Mouse (Mus musculus) stomach, embryonic 15.5 days (tissue): ENCODE measurements around the gene Rpl18. TPM values are rescaled to one million over a fixed set of nuclear protein-coding genes. Genes with fewer than 3 reads are reported as not detected.

Source experiments
- ATAC-seq: fragments of 200-750 bp; cut with Nextera tagmentation; 2 replicates; pipeline ENCODE4 v1.8.0; 2017; ENCODE audit warnings: low read depth, moderate number of reproducible peaks, moderate TSS enrichment; ENCODE audit not compliant: insufficient read depth, low FRiP score
- H3K27ac ChIP-seq: fragments of 300-500 bp; sonication (generic); 2 replicates; pipeline ENCODE4 v1.5.1; 2015; ENCODE audit warnings: mild to moderate bottlenecking, inconsistent platforms
- H3K27me3 ChIP-seq: fragments of 300-500 bp; sonication (generic); replicated peaks from 2 replicates; pipeline ENCODE4 v1.6.1; 2015; ENCODE audit warnings: inconsistent platforms
- H3K36me3 ChIP-seq: fragments of 300-500 bp; sonication (generic); 2 replicates; pipeline ENCODE4 v1.6.1; 2015; ENCODE audit warnings: inconsistent platforms
- H3K4me1 ChIP-seq: fragments of 300-500 bp; sonication (generic); 2 replicates; pipeline ENCODE4 v1.6.1; 2015; ENCODE audit warnings: inconsistent platforms
- H3K4me2 ChIP-seq: fragments of 300-500 bp; sonication (generic); 2 replicates; pipeline ENCODE4 v1.6.1; 2015; ENCODE audit warnings: mild to moderate bottlenecking, inconsistent platforms
- H3K4me3 ChIP-seq: fragments of 300-500 bp; sonication (generic); replicated peaks from 2 replicates; pipeline ENCODE4 v1.5.1; 2015; ENCODE audit warnings: inconsistent platforms
- H3K9ac ChIP-seq: fragments of 300-500 bp; sonication (generic); 2 replicates; pipeline ENCODE4 v1.6.1; 2015; ENCODE audit warnings: inconsistent platforms
- H3K9me3 ChIP-seq: fragments of 300-500 bp; sonication (generic); 2 replicates; pipeline ENCODE4 v1.6.1; 2016; ENCODE audit warnings: inconsistent platforms
- WGBS: fragments of 180-500 bp; shearing (Covaris S2); methylation state at CpG from one replicate; pipeline ENCODE4 v1.1.7; 2015; 5-methylcytosine and 5-hydroxymethylcytosine counted together
- polyA plus RNA-seq: library from polyadenylated mRNA; unstranded; fragments of >200 nt; fragmentation: Nextera tagmentation; extraction: Ambion mirVana; gene quantifications from 2 replicates; pipeline ENCODE4 v1.2.1, GENCODE M21; 2015

Gene Rpl18
- polyA plus RNA-seq, 1 experiment from 2014 or later, result 954 TPM

DNA sequence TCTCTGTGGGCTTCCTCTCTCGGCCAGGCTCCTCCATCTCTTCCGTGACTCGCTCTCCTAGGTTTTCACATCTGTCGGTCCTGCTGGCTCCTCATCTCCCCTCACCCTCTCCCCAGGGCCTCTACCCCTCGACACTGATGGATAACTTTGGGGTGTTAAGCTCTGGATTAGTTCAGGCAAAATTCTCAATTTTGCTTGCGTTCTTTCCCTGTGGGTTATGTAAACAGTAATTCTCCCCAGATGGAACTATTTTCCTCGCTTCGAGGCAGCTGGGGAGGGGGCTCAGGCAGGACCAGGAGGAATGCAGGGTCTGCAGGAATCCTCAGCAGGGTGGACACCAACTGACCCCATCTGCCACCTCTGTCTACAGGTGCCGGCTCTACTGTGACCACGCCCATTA lies 29.4 kb upstream of the Rpl18 start:
- WGBS, result 30% methylated on average over 10 of the region's 10 CpGs
- ATAC-seq, result no peak
- no peak overlapping the region for H3K27ac ChIP-seq

DNA sequence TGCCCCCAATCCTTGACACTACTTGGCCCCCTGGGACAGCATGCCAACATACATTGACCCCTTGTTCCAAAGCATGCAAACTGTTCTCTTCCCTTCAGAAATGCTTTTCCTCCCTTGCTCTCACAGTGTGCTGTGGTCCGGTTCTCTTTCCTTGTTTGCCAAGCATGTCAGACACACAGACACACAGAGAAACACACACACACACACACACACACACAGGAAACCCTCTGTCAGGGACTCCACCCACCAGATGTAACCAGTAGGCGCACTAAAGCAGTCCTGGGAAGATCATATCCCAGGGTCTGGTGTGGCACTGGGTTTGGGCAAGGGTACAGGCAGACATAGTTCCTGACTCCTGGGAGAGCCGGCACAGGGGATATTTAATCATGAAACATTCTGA lies 28.4 kb upstream of the Rpl18 start:
- no peak overlapping the region for H3K27ac ChIP-seq
- no peak overlapping the region for H3K4me2 ChIP-seq
- H3K27me3 ChIP-seq, result no peaks in the 10 kb centered on the region
- no peak overlapping the region for H3K9ac ChIP-seq
- WGBS, result 64% methylated on average over 3 of the region's 3 CpGs
- no peak overlapping the region for H3K4me3 ChIP-seq
- H3K4me1 ChIP-seq, result peaks cover 29% of the 10 kb centered on the region
- no peaks in the 10 kb centered on the region for H3K36me3 ChIP-seq
- no peaks in the 10 kb centered on the region for H3K9me3 ChIP-seq
- ATAC-seq, result no peak

More for the DNA sequence above, 29.4 kb upstream of the Rpl18 start:
- Histone ChIP-seq H3K4me3 (no peak overlapping the region), H3K9me3 (no peaks in the 10 kb centered on the region), H3K36me3 (no peaks in the 10 kb centered on the region), H3K4me1 (peaks cover 31% of the 10 kb centered on the region), H3K27me3 (no peaks in the 10 kb centered on the region), H3K4me2 (peak overlapping the region; percentile 14; the same call in 1 of the 2 replicates), H3K9ac (no peak overlapping the region)

DNA sequence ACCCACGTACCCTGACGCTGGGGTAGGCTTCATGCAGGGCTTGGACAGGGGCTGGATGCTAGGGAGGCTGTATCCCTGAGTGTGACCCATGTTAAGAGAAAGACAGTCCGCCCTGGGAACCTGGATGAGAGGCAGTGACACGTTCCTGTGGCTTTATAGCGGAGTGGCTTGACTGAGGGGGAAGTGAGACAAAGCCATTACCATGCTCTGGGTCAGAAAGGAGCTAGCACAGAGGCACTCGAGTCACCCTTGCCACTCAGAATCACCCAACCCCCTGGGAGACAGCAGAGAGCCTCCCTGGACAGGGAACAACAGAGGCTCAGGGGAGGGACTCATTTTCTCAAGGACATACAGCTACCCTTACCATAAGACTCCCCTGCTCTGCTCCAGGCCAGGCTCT lies 26.2 kb upstream of the Rpl18 start:
- H3K36me3 ChIP-seq, result no peaks in the 10 kb centered on the region
- no peak overlapping the region for H3K4me3 ChIP-seq
- H3K4me1 ChIP-seq, result peaks cover 21% of the 10 kb centered on the region
- H3K4me2 ChIP-seq, result no peak overlapping the region
- H3K9me3 ChIP-seq, result no peaks in the 10 kb centered on the region
- 68% methylated on average over 6 of the region's 6 CpGs for WGBS
- H3K27me3 ChIP-seq, result no peaks in the 10 kb centered on the region
- H3K27ac ChIP-seq, result no peak overlapping the region
- ATAC-seq, result no peak
- H3K9ac ChIP-seq, result no peak overlapping the region

DNA sequence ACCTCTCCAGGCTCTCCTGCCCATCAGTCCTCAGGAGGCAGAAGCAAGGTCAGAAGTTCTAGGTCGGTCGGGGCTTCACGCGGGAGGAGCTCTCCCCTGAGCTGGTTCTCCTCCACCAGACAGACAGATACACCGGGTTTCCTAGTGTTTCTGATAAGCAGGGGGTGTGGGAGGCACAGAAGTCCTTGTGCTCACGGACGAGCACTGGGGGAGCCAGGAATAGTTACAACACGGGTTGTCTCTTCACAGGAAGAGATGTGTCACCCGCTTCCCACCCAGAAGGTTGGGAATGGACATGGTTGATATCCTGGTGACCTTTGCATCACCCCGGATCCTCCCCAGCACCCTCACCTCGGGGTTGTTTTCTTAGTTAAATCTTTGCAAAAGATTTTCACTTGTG lies 25.5 kb upstream of the Rpl18 start:
- WGBS, result 63% methylated on average over 11 of the region's 11 CpGs
- no peak overlapping the region for H3K4me2 ChIP-seq

DNA sequence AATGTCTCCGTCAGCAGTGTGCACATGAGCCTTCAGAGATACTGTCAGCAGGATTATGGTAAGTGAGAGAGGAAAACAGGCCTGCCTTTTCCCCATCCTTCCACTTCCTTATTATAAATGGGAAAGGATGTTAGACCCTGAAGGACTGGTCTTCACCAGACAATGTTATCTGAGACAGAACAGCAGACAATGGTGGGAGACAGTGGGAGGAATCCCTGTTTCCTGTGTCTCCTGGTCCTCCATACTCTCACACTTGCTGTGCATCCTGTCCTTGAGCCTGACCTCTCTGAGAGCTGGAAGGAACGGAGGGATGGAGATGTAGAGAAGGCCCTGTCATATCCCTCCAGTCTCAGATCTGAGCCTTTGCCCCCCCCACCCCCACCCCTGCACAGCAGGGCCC lies 22.9 kb upstream of the Rpl18 start:
- H3K9ac ChIP-seq, result no peak overlapping the region
- no peak overlapping the region for H3K27ac ChIP-seq
- no peaks in the 10 kb centered on the region for H3K4me1 ChIP-seq
- H3K4me2 ChIP-seq, result no peak overlapping the region
- H3K27me3 ChIP-seq, result no peaks in the 10 kb centered on the region
- no peak for ATAC-seq
- whole genome bisulfite sequencing, result 83% methylated on average over 2 of the region's 2 CpGs
- H3K9me3 ChIP-seq, result no peaks in the 10 kb centered on the region
- H3K4me3 ChIP-seq, result no peak overlapping the region
- H3K36me3 ChIP-seq, result no peaks in the 10 kb centered on the region

More for the DNA sequence above, 25.5 kb upstream of the Rpl18 start:
- H3K9ac ChIP-seq, result no peak overlapping the region
- peaks cover 17% of the 10 kb centered on the region for H3K4me1 ChIP-seq
- H3K27ac ChIP-seq, result no peak overlapping the region
- ATAC-seq, result no peak
- H3K4me3 ChIP-seq, result no peak overlapping the region
- H3K36me3 ChIP-seq, result no peaks in the 10 kb centered on the region
- H3K9me3 ChIP-seq, result no peaks in the 10 kb centered on the region
- no peaks in the 10 kb centered on the region for H3K27me3 ChIP-seq

DNA sequence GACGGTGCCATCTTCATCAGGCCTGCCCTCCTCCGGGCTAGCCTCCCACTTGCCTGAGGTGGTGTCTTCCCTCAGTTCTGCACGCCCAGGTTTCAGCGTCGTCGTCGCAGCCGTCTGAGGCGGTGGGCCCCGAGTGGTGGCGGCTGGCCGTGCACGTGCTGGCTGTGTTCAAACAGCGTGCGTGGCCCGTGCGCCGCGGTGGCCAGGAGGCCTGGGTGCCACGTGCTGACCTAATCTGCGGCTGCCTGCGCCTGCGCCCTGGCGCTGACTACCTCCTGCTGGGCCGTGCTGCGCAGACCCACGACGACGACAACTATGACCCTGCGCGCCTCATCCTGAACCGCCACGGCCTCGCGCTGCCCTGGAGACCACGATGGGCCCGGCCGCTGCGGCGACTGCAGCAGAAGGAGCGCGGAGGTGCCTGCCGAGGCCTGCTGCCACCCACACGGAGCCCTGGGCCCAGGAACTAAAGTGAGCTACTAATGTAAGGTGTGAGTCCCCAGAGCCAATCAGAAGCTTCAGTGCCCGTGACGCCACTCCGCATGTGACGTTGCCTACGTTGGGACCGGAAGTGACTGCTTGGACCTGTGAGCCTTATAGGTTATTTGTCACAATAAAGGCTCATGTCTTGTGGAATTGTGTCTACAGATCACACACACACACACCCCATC lies 21.2 kb upstream of the Rpl18 start, which contains the start of gene Sec1:
Gene Sec1 (minus strand): TSS at position 482 of the 671 bp plus-strand sequence.
- no peak within 1 kb of the TSS for H3K9ac ChIP-seq
- ATAC-seq, result no peak
- H3K4me1 ChIP-seq, result no peaks in the 10 kb centered on the region
- peaks cover 8% of the 10 kb centered on the region; the same call in 1 of the 2 replicates for H3K27me3 ChIP-seq
- 90% methylated on average over 50 of the region's 50 CpGs for WGBS
- no peak within 1 kb of the TSS for H3K4me2 ChIP-seq
- H3K4me3 ChIP-seq, result no peak within 1 kb of the TSS
- H3K27ac ChIP-seq, result no peak within 1 kb of the TSS
- H3K9me3 ChIP-seq, result no peaks in the 10 kb centered on the region
- H3K36me3 ChIP-seq, result no peaks in the 10 kb centered on the region

DNA sequence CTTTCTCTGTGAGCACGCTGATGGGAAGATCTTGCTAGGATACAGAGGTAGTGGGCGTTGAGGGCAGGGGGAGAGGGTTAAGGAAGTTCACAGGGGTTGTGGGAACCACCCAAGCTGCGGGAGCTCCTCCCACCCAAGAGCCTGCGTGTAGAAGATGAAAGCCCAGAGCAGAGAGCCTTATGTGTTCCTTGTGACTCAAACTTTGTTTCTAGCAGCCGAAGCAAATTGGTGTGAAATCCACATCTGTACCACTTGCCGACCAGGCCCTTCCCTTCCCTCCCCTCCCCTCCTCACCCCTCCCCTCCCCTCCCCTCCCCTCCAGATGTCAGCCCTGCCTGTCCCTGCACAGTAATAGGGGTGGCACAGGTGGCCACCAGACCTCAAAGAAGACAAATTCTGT lies 20.2 kb upstream of the Rpl18 start:
- 13% methylated on average over 6 of the region's 6 CpGs for WGBS
- peaks cover 18% of the 10 kb centered on the region for H3K27me3 ChIP-seq
- no peak overlapping the region for H3K4me3 ChIP-seq
- no peaks in the 10 kb centered on the region for H3K36me3 ChIP-seq
- no peak overlapping the region for H3K27ac ChIP-seq
- no peak overlapping the region for H3K4me2 ChIP-seq
- peaks cover 8% of the 10 kb centered on the region; the same call in 1 of the 2 replicates for H3K4me1 ChIP-seq
- no peak overlapping the region for H3K9ac ChIP-seq
- no peaks in the 10 kb centered on the region for H3K9me3 ChIP-seq
- no peak for ATAC-seq

DNA sequence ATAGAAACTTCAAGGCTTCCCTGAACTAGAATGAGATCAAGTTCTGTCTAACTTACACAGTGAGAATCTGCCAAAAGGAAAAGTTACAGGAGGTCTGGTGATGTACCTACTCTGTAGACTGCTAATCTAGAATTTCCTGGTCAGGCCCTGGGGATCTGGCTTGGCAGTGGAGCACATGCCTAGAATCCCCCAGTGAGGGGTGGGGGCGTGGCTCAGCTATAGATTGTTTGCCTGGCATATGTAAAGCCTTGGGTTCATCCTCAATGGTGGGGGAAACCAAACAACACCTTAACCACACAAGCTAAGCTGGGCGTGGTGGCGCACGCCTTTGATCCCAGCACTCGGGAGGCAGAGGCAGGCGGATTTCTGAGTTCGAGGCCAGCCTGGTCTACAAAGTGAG lies 17.4 kb upstream of the Rpl18 start:
- Histone ChIP-seq H3K36me3 (no peaks in the 10 kb centered on the region), H3K9me3 (no peaks in the 10 kb centered on the region), H3K4me1 (peaks cover 13% of the 10 kb centered on the region), H3K9ac (no peak overlapping the region), H3K27ac (no peak overlapping the region), H3K4me3 (no peak overlapping the region), H3K27me3 (peaks cover 21% of the 10 kb centered on the region), H3K4me2 (no peak overlapping the region)
- no peak for ATAC-seq
- WGBS, result 77% methylated on average over 7 of the region's 7 CpGs

DNA sequence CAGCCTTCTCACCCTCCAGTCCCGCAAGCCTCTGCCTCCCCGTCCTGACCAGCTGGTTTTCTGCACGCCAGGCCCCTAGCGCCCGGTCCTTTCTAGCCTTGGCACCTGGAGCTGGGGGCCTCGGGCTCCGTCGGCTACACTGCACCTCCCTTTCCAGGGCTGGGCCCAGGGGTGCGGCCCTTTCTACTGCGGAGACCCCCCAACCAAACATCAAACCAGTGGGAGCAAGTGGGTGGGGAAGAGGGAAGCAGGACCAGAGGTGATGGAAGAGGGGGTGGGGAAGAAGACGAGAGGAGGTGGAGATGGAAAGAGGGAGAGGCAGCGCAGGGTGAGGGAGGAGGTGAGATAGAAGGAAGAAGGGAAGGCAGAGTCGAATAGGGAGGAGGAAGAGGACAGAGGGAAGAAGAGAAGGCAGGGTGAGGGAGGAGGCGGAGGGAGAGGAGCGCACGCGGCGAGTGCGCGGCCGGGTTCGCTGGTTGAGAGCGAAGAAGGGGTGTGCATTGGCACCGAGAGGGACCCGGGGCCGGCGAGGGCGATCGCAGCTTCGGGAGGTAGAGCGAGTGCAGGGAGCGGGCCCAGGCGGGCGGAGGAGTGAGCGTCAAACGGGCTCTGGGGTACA lies 15.6 kb upstream of the Rpl18 start, which contains the start of gene Car11:
Gene Car11 (plus strand): TSS at position 321 of the 619 bp plus-strand sequence.
- H3K9me3 ChIP-seq, result no peaks in the 10 kb centered on the region
- peaks cover 22% of the 10 kb centered on the region for H3K4me1 ChIP-seq
- no peaks in the 10 kb centered on the region for H3K36me3 ChIP-seq
- H3K4me2 ChIP-seq, result peak within 1 kb of the TSS; percentile 83
- peak within 1 kb of the TSS; percentile 43 for H3K4me3 ChIP-seq
- 2% methylated on average over 36 of the region's 36 CpGs for WGBS
- H3K27ac ChIP-seq, result no peak within 1 kb of the TSS
- H3K9ac ChIP-seq, result peak within 1 kb of the TSS; percentile 9; the same call in 1 of the 2 replicates
- no peak for ATAC-seq
- peaks cover 21% of the 10 kb centered on the region for H3K27me3 ChIP-seq

DNA sequence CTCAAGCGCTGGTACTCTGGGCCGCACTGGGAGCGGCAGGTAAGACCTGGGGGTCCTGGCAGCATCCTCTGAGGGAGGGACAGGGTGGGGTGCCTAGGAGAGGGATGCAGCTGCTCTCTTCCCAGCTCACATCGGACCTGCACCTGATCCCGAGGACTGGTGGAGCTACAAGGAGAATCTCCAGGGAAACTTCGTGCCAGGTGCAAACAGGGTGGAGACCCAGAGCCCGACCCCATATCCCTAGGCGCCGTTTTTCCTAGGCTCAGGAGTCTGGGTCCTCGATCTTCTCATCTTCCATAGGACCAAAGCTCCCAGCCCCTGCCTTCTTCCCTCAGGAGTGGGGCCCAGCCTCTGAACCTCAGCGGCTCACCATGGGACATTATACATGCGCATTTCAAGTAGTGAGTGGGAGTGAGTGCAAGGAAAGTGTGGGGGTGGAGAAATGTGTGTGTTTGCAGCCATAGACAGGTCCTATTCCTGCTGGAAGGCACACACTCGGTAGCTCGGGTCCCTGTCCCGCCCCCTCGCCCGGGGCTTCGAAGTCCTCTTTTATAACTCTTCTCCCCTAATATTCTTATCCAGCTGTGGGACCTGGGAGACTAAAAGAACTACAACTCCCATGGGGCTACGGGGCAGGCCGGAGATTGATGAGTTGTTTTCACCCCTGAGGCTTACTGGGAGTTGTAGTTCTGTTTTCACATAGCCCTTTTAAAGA lies 14.8 kb upstream of the Rpl18 start:
- peak overlapping the region; percentile 43 for H3K4me3 ChIP-seq
- no peaks in the 10 kb centered on the region for H3K36me3 ChIP-seq
- H3K9ac ChIP-seq, result peak overlapping the region; percentile 9; the same call in 1 of the 2 replicates
- H3K27ac ChIP-seq, result no peak overlapping the region
- H3K9me3 ChIP-seq, result no peaks in the 10 kb centered on the region
- H3K4me1 ChIP-seq, result peaks cover 26% of the 10 kb centered on the region
- H3K4me2 ChIP-seq, result peak overlapping the region; percentile 83
- no peak for ATAC-seq
- WGBS, result under 1% methylated on average over 20 of the region's 20 CpGs
- peaks cover 21% of the 10 kb centered on the region for H3K27me3 ChIP-seq

DNA sequence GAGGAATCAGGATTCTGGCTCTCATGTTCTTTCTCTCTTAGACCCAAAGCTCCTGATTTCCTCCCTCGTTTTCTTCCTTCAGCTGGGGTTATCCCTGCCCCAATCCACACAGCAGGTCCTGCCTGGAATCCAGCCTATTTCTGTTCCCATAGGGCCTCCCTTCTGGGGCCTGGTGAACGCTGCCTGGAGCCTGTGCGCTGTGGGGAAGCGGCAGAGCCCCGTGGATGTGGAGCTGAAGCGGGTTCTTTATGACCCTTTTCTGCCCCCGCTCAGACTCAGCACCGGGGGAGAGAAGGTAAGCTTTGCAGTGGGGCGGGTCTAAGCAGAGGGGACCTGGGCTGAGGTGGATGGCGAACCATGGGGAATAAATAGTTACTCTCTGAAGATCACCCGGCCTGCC lies 14.2 kb upstream of the Rpl18 start:
- Histone ChIP-seq H3K27me3 (peaks cover 21% of the 10 kb centered on the region), H3K9ac (no peak overlapping the region), H3K9me3 (no peaks in the 10 kb centered on the region), H3K4me3 (peak overlapping the region; percentile 43), H3K27ac (peak overlapping the region; percentile 69; the same call in 1 of the 2 replicates), H3K4me1 (peaks cover 32% of the 10 kb centered on the region), H3K4me2 (peak overlapping the region; percentile 83), H3K36me3 (no peaks in the 10 kb centered on the region)
- 33% methylated on average over 11 of the region's 11 CpGs for WGBS
- ATAC-seq, result no peak

DNA sequence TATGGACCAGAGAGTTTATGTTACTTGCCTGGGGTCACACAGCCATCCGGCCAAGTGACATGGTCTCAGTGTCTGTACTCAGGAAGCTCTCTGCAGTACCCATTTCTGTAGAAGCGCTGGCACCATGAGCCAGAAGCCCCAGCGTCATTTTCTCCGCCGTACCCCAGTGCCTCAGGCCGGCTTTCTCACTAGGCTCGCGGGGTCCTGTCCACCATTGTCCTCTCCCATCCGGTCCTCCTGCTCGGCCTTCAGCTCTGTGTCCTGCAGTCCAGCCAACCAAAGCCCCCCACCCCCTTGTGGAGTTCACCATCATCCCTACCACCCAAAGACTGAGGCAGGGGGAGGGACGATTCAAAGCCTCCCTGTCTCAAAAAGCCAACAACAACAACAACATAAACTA lies 13.7 kb upstream of the Rpl18 start:
- no peak overlapping the region for H3K27ac ChIP-seq
- no peak overlapping the region for H3K9ac ChIP-seq
- peaks cover 37% of the 10 kb centered on the region for H3K4me1 ChIP-seq
- 85% methylated on average over 11 of the region's 11 CpGs for WGBS
- no peak for ATAC-seq
- H3K4me2 ChIP-seq, result no peak overlapping the region
- no peaks in the 10 kb centered on the region for H3K9me3 ChIP-seq
- no peaks in the 10 kb centered on the region for H3K36me3 ChIP-seq
- no peak overlapping the region for H3K4me3 ChIP-seq
- peaks cover 21% of the 10 kb centered on the region for H3K27me3 ChIP-seq
